In the genomic region with DNA sequence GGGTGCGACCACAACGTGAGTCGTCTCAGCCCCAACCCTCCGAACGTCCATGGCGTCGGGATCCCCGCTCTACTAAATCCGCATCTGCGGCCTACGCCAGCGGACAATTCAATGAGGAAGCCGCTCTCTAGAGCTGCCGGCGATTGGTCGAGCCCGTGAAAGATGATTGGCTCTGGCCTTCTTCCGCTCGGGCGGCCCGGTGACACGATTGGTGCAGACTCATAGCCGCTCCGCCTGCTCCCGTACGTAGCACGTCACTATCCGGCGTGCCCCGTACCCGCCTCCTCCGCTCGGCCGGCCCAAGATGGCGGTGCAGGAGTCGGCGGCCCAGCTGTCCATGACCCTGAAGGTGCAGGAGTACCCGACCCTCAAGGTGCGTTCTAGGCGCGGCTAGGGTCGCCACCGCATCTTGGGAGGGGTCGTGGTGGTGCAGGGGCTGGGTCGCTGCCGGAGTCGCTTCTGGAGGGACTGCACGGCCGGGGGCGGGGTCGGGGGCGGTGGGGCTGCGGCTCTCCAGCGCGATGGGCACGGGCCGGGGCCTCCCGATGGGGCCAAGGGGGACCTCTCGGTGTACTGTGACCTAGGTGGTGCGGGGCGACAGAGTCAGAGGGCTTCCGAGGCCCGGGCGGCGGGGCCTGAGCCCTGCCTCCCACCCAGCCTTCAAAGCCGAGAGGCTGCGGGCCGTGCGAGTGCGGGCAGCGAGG, we compare ENCODE assay signal across 7 mouse cellular contexts. TPM values are rescaled to one million over a fixed set of nuclear protein-coding genes. Genes with fewer than 3 reads are reported as not detected.
DNase-seq lines count a peak whose midpoint lies in the region; ATAC-seq lines count a peak whose summit lies in the region.

Gene Maea (plus strand): TSS at position 237 of the 704 bp plus-strand sequence.

- no peaks in the 10 kb centered on the region for H3K27me3 ChIP-seq in embryonic facial prominence, embryonic 12.5 days
- H3K27me3 ChIP-seq in limb, embryonic 11.5 days (ENCODE audit: control insufficient read depth, insufficient read depth, low read length): no peaks in the 10 kb centered on the region
- H3K27me3 ChIP-seq in midbrain, embryonic 14.5 days (ENCODE audit: control insufficient read depth, insufficient read depth, low read length): no peaks in the 10 kb centered on the region

- H3K36me3 ChIP-seq in embryonic facial prominence, embryonic 12.5 days: peaks cover 11% of the 10 kb centered on the region
- peaks cover 3% of the 10 kb centered on the region for H3K36me3 ChIP-seq in limb, embryonic 11.5 days (ENCODE audit: control insufficient read depth, insufficient read depth, low read length)
- H3K36me3 ChIP-seq in midbrain, embryonic 14.5 days (ENCODE audit: control insufficient read depth, insufficient read depth, low read length): peaks cover 15% of the 10 kb centered on the region; the same call in 1 of the 2 replicates

- peaks cover 6% of the 10 kb centered on the region; the same call in 1 of the 2 replicates for H3K9me3 ChIP-seq in embryonic facial prominence, embryonic 12.5 days
- no peaks in the 10 kb centered on the region for H3K9me3 ChIP-seq in limb, embryonic 11.5 days (ENCODE audit: control insufficient read depth, low read length)
- no peaks in the 10 kb centered on the region for H3K9me3 ChIP-seq in midbrain, embryonic 14.5 days (ENCODE audit: control insufficient read depth, low read length)

- peak; percentile 95 for DNase-seq in adrenal gland, postnatal 25 days
- peak; percentile 100 for DNase-seq in heart, adult 11 months
- peak; percentile 95 for DNase-seq in kidney, adult 18-20 months
- peak; percentile 96 for DNase-seq in limb, embryonic 11.5 days (ENCODE audit: low spot score)
- peak; percentile 98 for DNase-seq in midbrain, embryonic 14.5 days
- DNase-seq in spleen, adult 18-20 months: peak; percentile 87 to 92

- peak within 1 kb of the TSS; percentile 95 for H3K9ac ChIP-seq in embryonic facial prominence, embryonic 12.5 days
- H3K9ac ChIP-seq in limb, embryonic 11.5 days (ENCODE audit: low read length): peak within 1 kb of the TSS; percentile 95
- H3K9ac ChIP-seq in midbrain, embryonic 14.5 days (replicated peaks; ENCODE audit: low read length): peak within 1 kb of the TSS; percentile 93

- ATAC-seq in embryonic facial prominence, embryonic 12.5 days (ENCODE audit: insufficient number of reproducible peaks, insufficient read depth, low FRiP score, low TSS enrichment): peak; percentile 100
- ATAC-seq in limb, embryonic 11.5 days (ENCODE audit: insufficient number of reproducible peaks, low FRiP score, low TSS enrichment, low read depth): peak; percentile 99
- ATAC-seq in midbrain, embryonic 14.5 days (ENCODE audit: low FRiP score, low TSS enrichment): peak; percentile 100

- peak within 1 kb of the TSS; percentile 90 for H3K4me2 ChIP-seq in embryonic facial prominence, embryonic 12.5 days (replicated peaks)
- peak within 1 kb of the TSS; percentile 79 for H3K4me2 ChIP-seq in limb, embryonic 11.5 days (ENCODE audit: low read depth, severe bottlenecking)
- H3K4me2 ChIP-seq in midbrain, embryonic 14.5 days (ENCODE audit: low read length): peak within 1 kb of the TSS; percentile 85

- WGBS in embryonic facial prominence, embryonic 12.5 days: under 1% methylated on average over 70 of the region's 71 CpGs
- under 1% methylated on average over 70 of the region's 71 CpGs for WGBS in limb, embryonic 11.5 days
- WGBS in midbrain, embryonic 14.5 days: under 1% methylated on average over 69 of the region's 71 CpGs

- H3K4me1 ChIP-seq in embryonic facial prominence, embryonic 12.5 days: peaks cover 13% of the 10 kb centered on the region
- peaks cover 9% of the 10 kb centered on the region for H3K4me1 ChIP-seq in limb, embryonic 11.5 days (ENCODE audit: control insufficient read depth, insufficient read depth, low read length)
- peaks cover 14% of the 10 kb centered on the region for H3K4me1 ChIP-seq in midbrain, embryonic 14.5 days (ENCODE audit: control insufficient read depth, insufficient read depth, low read length)

- H3K4me3 ChIP-seq in embryonic facial prominence, embryonic 12.5 days: peak within 1 kb of the TSS; percentile 100
- peak within 1 kb of the TSS; percentile 100 for H3K4me3 ChIP-seq in limb, embryonic 11.5 days (ENCODE audit: low read depth, low read length)
- peak within 1 kb of the TSS; percentile 98 for H3K4me3 ChIP-seq in midbrain, embryonic 14.5 days (replicated peaks; ENCODE audit: low read depth, low read length)

- H3K27ac ChIP-seq in embryonic facial prominence, embryonic 12.5 days: peak within 1 kb of the TSS; percentile 76
- H3K27ac ChIP-seq in limb, embryonic 11.5 days (replicated peaks; ENCODE audit: low read depth, low read length): peak within 1 kb of the TSS; percentile 52; the same call in 1 of the 2 replicates
- peak within 1 kb of the TSS; percentile 91 for H3K27ac ChIP-seq in midbrain, embryonic 14.5 days (replicated peaks; ENCODE audit: low read depth, low read length)

RNA-seq across cellular contexts. Expression of gene Maea, which starts in this region (rescaled TPM):
- total RNA-seq in adrenal gland, postnatal 25 days (2021): 102 and 119 TPM in 2 replicates
- polyA plus RNA-seq in embryonic facial prominence, embryonic 12.5 days (2016; fragmentation: Nextera tagmentation; extraction: Ambion mirVana): 132 and 134 TPM in 2 replicates
- polyA plus RNA-seq in limb, embryonic 11.5 days (2014; fragmentation: Nextera tagmentation; extraction: Ambion mirVana): 145 and 152 TPM in 2 replicates
- polyA plus RNA-seq in midbrain, embryonic 14.5 days (2014; fragmentation: Nextera tagmentation; extraction: Ambion mirVana): 120 and 138 TPM in 2 replicates

Comparison
In these comparisons a context has a peak if more than half of its experiments do, and no peak if none do; other contexts are left out.
1. Peak in every context shown above with its lines: DNase-seq, ATAC-seq, H3K4me3 ChIP-seq and H3K27ac ChIP-seq.